Mouse (Mus musculus) kidney, adult 2 months (tissue): ENCODE data around the gene Arhgap17.

Source experiments
- CTCF ChIP-seq: fragments of 200-500 bp; conservative IDR thresholded peaks from 2 replicates; pipeline ENCODE4 v1.5.1; 2011; ENCODE audit warnings: low read depth, mild to moderate bottlenecking, control low read depth, low read length, moderate library complexity, mixed read lengths; ENCODE audit not compliant: insufficient read depth, insufficient read length
- POLR2A ChIP-seq: fragments of 200-500 bp; IDR thresholded peaks from one replicate; pipeline ENCODE4 v1.6.1; 2011; ENCODE audit warnings: low read depth, low read length, control low read depth

DNA sequence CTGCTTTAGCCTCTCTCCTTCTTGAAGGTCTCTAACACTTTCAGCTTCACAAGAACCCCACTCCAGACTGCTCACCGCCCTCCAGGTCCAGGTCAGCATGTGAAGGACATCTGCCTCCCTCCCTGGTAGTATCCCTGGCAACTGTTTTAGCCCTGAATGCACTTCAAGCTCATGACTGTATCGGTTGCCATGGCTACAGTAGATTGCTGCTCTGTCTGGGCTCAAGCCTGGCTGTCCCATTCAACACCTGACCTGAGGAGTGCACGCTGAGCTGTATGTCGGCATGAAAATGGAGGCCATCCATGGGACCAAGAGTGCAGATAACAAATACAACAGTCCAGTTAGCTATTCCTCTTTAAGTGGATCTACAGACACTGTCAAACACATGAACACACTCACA is 131.1 kb downstream of the Arhgap17 start:
- TF ChIP-seq POLR2A = no peak
- TF ChIP-seq CTCF = no peak
